Mouse (Mus musculus): ENCODE measurements around the gene Slc17a7.

DNA sequence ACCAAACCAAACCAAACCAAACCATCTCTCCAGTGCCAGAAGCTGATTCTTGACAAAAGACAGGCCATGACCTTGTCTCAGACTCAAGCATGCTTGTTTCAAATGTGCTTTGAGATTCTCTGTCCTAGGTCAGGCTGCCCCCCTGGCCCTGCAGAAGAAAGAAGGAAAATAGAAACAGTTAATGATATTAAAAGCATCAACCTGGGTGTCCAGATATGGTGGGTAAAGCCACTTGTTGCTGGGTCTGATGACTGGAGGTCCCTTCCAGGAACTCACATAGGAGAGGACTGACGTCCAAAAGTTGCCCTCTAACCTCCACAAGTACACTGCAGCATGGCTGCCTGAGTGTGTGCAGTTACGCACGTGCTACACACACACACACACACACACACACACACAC lies 2.9 kb upstream of the Slc17a7 start:
- TF ChIP-seq POLR2A (IDR thresholded peaks at IDR 0.05; ENCODE audit: low read depth, low read length) = no peak
- no peak for TF ChIP-seq CTCF (IDR thresholded peaks at IDR 0.05; ENCODE audit: extremely low read depth, insufficient read depth, insufficient read length, insufficient replicate concordance)

Data from spleen, adult 2 months (tissue).